Mouse (Mus musculus) cerebellum, postnatal 36 days (tissue): Measurements from ENCODE around the gene 1700003E16Rik.
"Not testable (repeated sequence)": the region's sequence is repeated elsewhere in the genome, so short reads cannot be mapped to it uniquely, and the experiment has no call there.

Experiments
- DNase-seq, 2 experiments: peaks; one replicate each; pipeline ENCODE4 v3.0.0; 2021 to 2022; ENCODE audit warnings: mixed read lengths in 2 of 2

Gene 1700003E16Rik

GRCm38 (mm10) chr6:83127419-83127818, 28.8 kb upstream of the 1700003E16Rik start:
- DNase-seq: no peak

- no peak for DNase-seq
Measured at GRCm38 (mm10) chr6:83131469-83132034, 24.7 kb upstream of the 1700003E16Rik start.

GRCm38 (mm10) chr6:83132176-83132919, 23.9 kb upstream of the 1700003E16Rik start:
- no peak for DNase-seq

- no peak for DNase-seq
Measured at GRCm38 (mm10) chr6:83134226-83134625, 22.0 kb upstream of the 1700003E16Rik start.

- no peak for DNase-seq
Measured at GRCm38 (mm10) chr6:83134951-83135513, 21.2 kb upstream of the 1700003E16Rik start, which contains the start of gene Rtkn. Gene Rtkn (plus strand): TSS chr6:83135463.

- no peak for DNase-seq
Measured at GRCm38 (mm10) chr6:83135571-83136161, 20.5 kb upstream of the 1700003E16Rik start.

- no peak for DNase-seq
Measured at GRCm38 (mm10) chr6:83136291-83136880, 19.8 kb upstream of the 1700003E16Rik start.

GRCm38 (mm10) chr6:83136881-83137575, 19.2 kb upstream of the 1700003E16Rik start:
- no peak for DNase-seq

- peak in 1 of 2 experiments; percentile 41 for DNase-seq
Measured at GRCm38 (mm10) chr6:83137576-83137950, 18.6 kb upstream of the 1700003E16Rik start.

- DNase-seq: no peak
Measured at GRCm38 (mm10) chr6:83138056-83138455, 18.1 kb upstream of the 1700003E16Rik start.

GRCm38 (mm10) chr6:83140044-83140443, 16.2 kb upstream of the 1700003E16Rik start:
- DNase-seq: no peak

- DNase-seq: no peak
Measured at GRCm38 (mm10) chr6:83141636-83142035, 14.6 kb upstream of the 1700003E16Rik start.

- peak in 1 of 2 experiments; percentile 25 for DNase-seq
Measured at GRCm38 (mm10) chr6:83142211-83142731, 13.9 kb upstream of the 1700003E16Rik start.

- DNase-seq: no peak
Measured at GRCm38 (mm10) chr6:83142886-83143285, 13.3 kb upstream of the 1700003E16Rik start.

- no peak for DNase-seq
Measured at GRCm38 (mm10) chr6:83145209-83145608, 11.0 kb upstream of the 1700003E16Rik start.

GRCm38 (mm10) chr6:83145805-83146204, 10.4 kb upstream of the 1700003E16Rik start:
- DNase-seq: no peak

GRCm38 (mm10) chr6:83147280-83147679, 8.9 kb upstream of the 1700003E16Rik start:
- DNase-seq: no peak

- no peak for DNase-seq
Measured at GRCm38 (mm10) chr6:83151721-83152120, 4.5 kb upstream of the 1700003E16Rik start.

GRCm38 (mm10) chr6:83153038-83153437, 3.2 kb upstream of the 1700003E16Rik start:
- no peak for DNase-seq

GRCm38 (mm10) chr6:83153485-83153884, 2.7 kb upstream of the 1700003E16Rik start:
- no peak for DNase-seq

GRCm38 (mm10) chr6:83155552-83156238, 509 bp upstream of the 1700003E16Rik start:
- peak; percentile 23 to 36 for DNase-seq

- DNase-seq: not testable (repeated sequence)
Measured at GRCm38 (mm10) chr6:83159456-83159855, 3.3 kb downstream of the 1700003E16Rik start.
